Mouse (Mus musculus): ENCODE results near the gene AW011738. TPM values are rescaled to one million over a fixed set of nuclear protein-coding genes. Genes with fewer than 3 reads are reported as not detected.

The AW011738 gene
- total RNA-seq (2022) = 10 to 100 TPM; 10.1 to 14.4 (median 12.2) TPM

- peak; percentile 79 for DNase-seq (ENCODE audit: low spot score)
Observed at GRCm38 (mm10) chr4:156203001-156203412, at the start of gene AW011738. AW011738 (plus strand) TSS chr4:156203304.

GRCm38 (mm10) chr4:156154771-156155170 is 48.3 kb upstream of the AW011738 start:
- DNase-seq (ENCODE audit: low spot score) = no peak

GRCm38 (mm10) chr4:156166477-156166876 is 36.6 kb upstream of the AW011738 start:
- no peak for DNase-seq (ENCODE audit: low spot score)

GRCm38 (mm10) chr4:156168611-156169010 is 34.5 kb upstream of the AW011738 start:
- DNase-seq (ENCODE audit: low spot score) = no peak

GRCm38 (mm10) chr4:156169129-156169528 is 34.0 kb upstream of the AW011738 start:
- DNase-seq (ENCODE audit: low spot score) = no peak

GRCm38 (mm10) chr4:156171828-156172227 is 31.3 kb upstream of the AW011738 start:
- DNase-seq (ENCODE audit: low spot score) = peak; percentile 66

- DNase-seq (ENCODE audit: low spot score) = no peak
Observed at GRCm38 (mm10) chr4:156177630-156178029, 25.5 kb upstream of the AW011738 start.

- DNase-seq (ENCODE audit: low spot score) = no peak
Observed at GRCm38 (mm10) chr4:156183747-156184146, 19.4 kb upstream of the AW011738 start.

- no peak for DNase-seq (ENCODE audit: low spot score)
Observed at GRCm38 (mm10) chr4:156184291-156184954, 18.7 kb upstream of the AW011738 start.

- no peak for DNase-seq (ENCODE audit: low spot score)
Observed at GRCm38 (mm10) chr4:156185456-156185949, 17.6 kb upstream of the AW011738 start.

GRCm38 (mm10) chr4:156185950-156186850 is 16.9 kb upstream of the AW011738 start:
- no peak for DNase-seq (ENCODE audit: low spot score)

GRCm38 (mm10) chr4:156188162-156188810 is 14.8 kb upstream of the AW011738 start:
- no peak for DNase-seq (ENCODE audit: low spot score)

GRCm38 (mm10) chr4:156188811-156189323 is 14.2 kb upstream of the AW011738 start:
- no peak for DNase-seq (ENCODE audit: low spot score)

GRCm38 (mm10) chr4:156192421-156193199 is 10.5 kb upstream of the AW011738 start:
- DNase-seq (ENCODE audit: low spot score) = no peak

- DNase-seq (ENCODE audit: low spot score) = no peak
Observed at GRCm38 (mm10) chr4:156193200-156193590, 9.9 kb upstream of the AW011738 start.

- no peak for DNase-seq (ENCODE audit: low spot score)
Observed at GRCm38 (mm10) chr4:156193906-156194305, 9.2 kb upstream of the AW011738 start.

GRCm38 (mm10) chr4:156194346-156194745 is 8.8 kb upstream of the AW011738 start:
- no peak for DNase-seq (ENCODE audit: low spot score)

GRCm38 (mm10) chr4:156195927-156196870 is 6.9 kb upstream of the AW011738 start:
- DNase-seq (ENCODE audit: low spot score) = no peak

- no peak for DNase-seq (ENCODE audit: low spot score)
Observed at GRCm38 (mm10) chr4:156197131-156197828, 5.8 kb upstream of the AW011738 start, which contains the start of gene Agrn. Agrn (minus strand) TSS chr4:156197488.

Data from heart, adult 8-10 months (tissue).